Mouse (Mus musculus): ENCODE data around the gene March7. TPM values are rescaled to one million over a fixed set of nuclear protein-coding genes. Genes with fewer than 3 reads are reported as not detected.

The March7 gene
- total and polyA plus RNA-seq, 3 experiments, result 32.3 to 36.4 TPM; not detected in 1

- no peaks in the 10 kb centered on the region for H3K79me2 ChIP-seq (ENCODE audit: control insufficient read depth, insufficient read depth, low read length, poor library complexity)
Measured at GRCm38 (mm10) chr2:60285107-60285617, 75.5 kb downstream of the March7 start.

GRCm38 (mm10) chr2:60288606-60289005, 78.9 kb downstream of the March7 start:
- no peak overlapping the region for H3K4me3 ChIP-seq (ENCODE audit: control insufficient read depth in 1 of 2, insufficient read depth in 1 of 2, low read depth in 2 of 2, low read length in 2 of 2)
- H3K27ac ChIP-seq (ENCODE audit: control insufficient read depth, low read depth, low read length), result no peak overlapping the region

More at GRCm38 (mm10) chr2:60285107-60285617, 75.5 kb downstream of the March7 start:
- peak; percentile 72 for DNase-seq (ENCODE audit: low read depth, low spot score)
- H3K9ac ChIP-seq (ENCODE audit: control insufficient read depth, low read depth, low read length, poor library complexity, severe bottlenecking), result no peak overlapping the region
- H3K36me3 ChIP-seq (ENCODE audit: control insufficient read depth in 1 of 2, insufficient read depth in 2 of 2, low read length in 2 of 2), result peaks cover 0 to 16% of the 10 kb centered on the region in 2 experiments; a peak in 2 of 4 replicates
- H3K4me3 ChIP-seq (ENCODE audit: control insufficient read depth in 1 of 2, insufficient read depth in 1 of 2, low read depth in 2 of 2, low read length in 2 of 2), result peak overlapping the region in 1 of 2 experiments; percentile 57; a peak in 3 of 4 replicates
- peaks cover 0 to 25% of the 10 kb centered on the region in 2 experiments; a peak in 2 of 4 replicates for H3K4me1 ChIP-seq (ENCODE audit: control insufficient read depth in 1 of 2, insufficient read depth in 2 of 2, low read length in 2 of 2)
- TF ChIP-seq ETS1 (IDR thresholded peaks at IDR 0.05; ENCODE audit: low read depth, low read length), result no peak
- peak; percentile 10 to 68; a peak in 2 of 4 replicates for TF ChIP-seq EP300 (IDR thresholded peaks at IDR 0.05; ENCODE audit: low read depth in 1 of 2, low read length in 2 of 2)
- no peak overlapping the region for H3K27ac ChIP-seq (ENCODE audit: control insufficient read depth, low read depth, low read length)
- H3K9me3 ChIP-seq (replicated peaks; ENCODE audit: insufficient read depth, low read length), result no peaks in the 10 kb centered on the region
- no peaks in the 10 kb centered on the region; a peak in 1 of 4 replicates for H3K27me3 ChIP-seq (ENCODE audit: control insufficient read depth in 1 of 2, insufficient read depth in 2 of 2, low read length in 2 of 2)

GRCm38 (mm10) chr2:60289451-60289850, 79.8 kb downstream of the March7 start:
- Histone ChIP-seq H3K27ac (ENCODE audit: control insufficient read depth, low read depth, low read length) (no peak overlapping the region), H3K27me3 (ENCODE audit: control insufficient read depth in 1 of 2, insufficient read depth in 2 of 2, low read length in 2 of 2) (no peaks in the 10 kb centered on the region), H3K36me3 (ENCODE audit: control insufficient read depth in 1 of 2, insufficient read depth in 2 of 2, low read length in 2 of 2) (peaks cover 0 to 14% of the 10 kb centered on the region in 2 experiments; a peak in 2 of 4 replicates), H3K79me2 (ENCODE audit: control insufficient read depth, insufficient read depth, low read length, poor library complexity) (no peaks in the 10 kb centered on the region), H3K4me3 (ENCODE audit: control insufficient read depth in 1 of 2, insufficient read depth in 1 of 2, low read depth in 2 of 2, low read length in 2 of 2) (no peak overlapping the region), H3K9me3 (replicated peaks; ENCODE audit: insufficient read depth, low read length) (no peaks in the 10 kb centered on the region), H3K4me1 (ENCODE audit: control insufficient read depth in 1 of 2, insufficient read depth in 2 of 2, low read length in 2 of 2) (peaks cover 0 to 16% of the 10 kb centered on the region in 2 experiments; a peak in 2 of 4 replicates), H3K9ac (ENCODE audit: control insufficient read depth, low read depth, low read length, poor library complexity, severe bottlenecking) (no peak overlapping the region)
- TF ChIP-seq POLR2AphosphoS5 (IDR thresholded peaks at IDR 0.05; ENCODE audit: borderline replicate concordance, low read depth, low read length), result no peak
- TF ChIP-seq MXI1 (IDR thresholded peaks at IDR 0.05; ENCODE audit: low read depth, low read length), result no peak
- TF ChIP-seq BHLHE40 (IDR thresholded peaks at IDR 0.05; ENCODE audit: borderline replicate concordance, low read depth, low read length), result no peak
- no peak for TF ChIP-seq CHD1 (IDR thresholded peaks at IDR 0.05; ENCODE audit: low read depth, low read length)
- no peak for TF ChIP-seq KAT2A (conservative IDR thresholded peaks at IDR 0.05; ENCODE audit: low read depth, low read length)
- TF ChIP-seq ETS1 (IDR thresholded peaks at IDR 0.05; ENCODE audit: low read depth, low read length), result no peak
- no peak for DNase-seq (ENCODE audit: low read depth, low spot score)

More at GRCm38 (mm10) chr2:60288606-60289005, 78.9 kb downstream of the March7 start:
- H3K9ac ChIP-seq (ENCODE audit: control insufficient read depth, low read depth, low read length, poor library complexity, severe bottlenecking), result no peak overlapping the region
- no peaks in the 10 kb centered on the region for H3K79me2 ChIP-seq (ENCODE audit: control insufficient read depth, insufficient read depth, low read length, poor library complexity)
- TF ChIP-seq HCFC1 (IDR thresholded peaks at IDR 0.05; ENCODE audit: low read depth, low read length) (no peak), USF2 (IDR thresholded peaks at IDR 0.05; ENCODE audit: borderline replicate concordance in 1 of 2, insufficient read depth in 1 of 2, low read depth in 1 of 2, low read length in 2 of 2) (no peak), MYC (IDR thresholded peaks at IDR 0.05; ENCODE audit: low read depth, low read length) (peak; percentile 79; the same call in 1 of the 2 replicates), ELF1 (IDR thresholded peaks at IDR 0.05; ENCODE audit: low read depth, low read length) (0 out of 2 replicates have a peak, but pooled peaks have one; percentile 6), GATA1 (IDR thresholded peaks at IDR 0.05; ENCODE audit: low read depth, low read length) (peak; percentile 55), EP300 (IDR thresholded peaks at IDR 0.05; ENCODE audit: low read depth in 1 of 2, low read length in 2 of 2) (peak in 1 of 2 experiments; percentile 92; a peak in 2 of 4 replicates), RCOR1 (IDR thresholded peaks at IDR 0.05; ENCODE audit: low read depth, low read length) (peak; percentile 58; the same call in 1 of the 2 replicates)
- peaks cover 0 to 19% of the 10 kb centered on the region in 2 experiments; a peak in 2 of 4 replicates for H3K4me1 ChIP-seq (ENCODE audit: control insufficient read depth in 1 of 2, insufficient read depth in 2 of 2, low read length in 2 of 2)
- peaks cover 0 to 14% of the 10 kb centered on the region in 2 experiments; a peak in 2 of 4 replicates for H3K36me3 ChIP-seq (ENCODE audit: control insufficient read depth in 1 of 2, insufficient read depth in 2 of 2, low read length in 2 of 2)
- H3K9me3 ChIP-seq (replicated peaks; ENCODE audit: insufficient read depth, low read length), result no peaks in the 10 kb centered on the region
- H3K27me3 ChIP-seq (ENCODE audit: control insufficient read depth in 1 of 2, insufficient read depth in 2 of 2, low read length in 2 of 2), result no peaks in the 10 kb centered on the region; a peak in 1 of 4 replicates
- peak; percentile 84 for DNase-seq (ENCODE audit: low read depth, low spot score)

Measured in MEL (cell line).